Mouse (Mus musculus) lung, postnatal 0 days (tissue): Measurements from ENCODE around the gene Erg. TPM values are rescaled to one million over a fixed set of nuclear protein-coding genes. Genes with fewer than 3 reads are reported as not detected.

ENCODE experiments used
- ATAC-seq: fragments of 200-750 bp; cut with Nextera tagmentation; 2 replicates; pipeline ENCODE4 v1.8.0; 2017; ENCODE audit warnings: moderate library complexity
- DNase-seq: peaks from one replicate; pipeline ENCODE4 v3.0.0-alpha.2; 2016; ENCODE audit warnings: low spot score
- H3K27ac ChIP-seq: fragments of 300-500 bp; sonication (generic); 2 replicates; pipeline ENCODE4 v1.5.1; 2014; ENCODE audit warnings: antibody characterized with exemption, mild to moderate bottlenecking, low read length, mixed read lengths
- H3K27me3 ChIP-seq: fragments of 300-500 bp; sonication (generic); replicated peaks from 2 replicates; pipeline ENCODE4 v1.6.1; 2014; ENCODE audit warnings: low read length, mixed read lengths; ENCODE audit not compliant: insufficient read depth
- H3K36me3 ChIP-seq: fragments of 300-500 bp; sonication (generic); 2 replicates; pipeline ENCODE4 v1.6.1; 2014; ENCODE audit warnings: low read length, mixed read lengths; ENCODE audit not compliant: insufficient read depth
- H3K4me1 ChIP-seq: fragments of 300-500 bp; sonication (generic); 2 replicates; pipeline ENCODE4 v1.6.1; 2014; ENCODE audit warnings: antibody characterized with exemption, low read depth, low read length, mixed read lengths; ENCODE audit not compliant: insufficient read depth
- H3K4me2 ChIP-seq: fragments of 300-500 bp; sonication (generic); replicated peaks from 2 replicates; pipeline ENCODE4 v1.6.1; 2014; ENCODE audit warnings: low read depth, mild to moderate bottlenecking, low read length, moderate library complexity, mixed read lengths
- H3K4me3 ChIP-seq: fragments of 300-500 bp; sonication (generic); 2 replicates; pipeline ENCODE4 v1.5.1; 2014; ENCODE audit warnings: low read depth, low read length
- H3K9ac ChIP-seq: fragments of 300-500 bp; sonication (generic); replicated peaks from 2 replicates; pipeline ENCODE4 v1.6.1; 2014; ENCODE audit warnings: low read depth, mild to moderate bottlenecking
- H3K9me3 ChIP-seq: fragments of 300-500 bp; sonication (generic); 2 replicates; pipeline ENCODE4 v1.6.1; 2016; ENCODE audit warnings: low read length, mixed read lengths
- CTCF ChIP-seq: IDR thresholded peaks from 2 replicates; pipeline ENCODE4 v1.5.1; 2016; ENCODE audit warnings: antibody characterized with exemption, mild to moderate bottlenecking
- EP300 ChIP-seq: IDR thresholded peaks from 2 replicates; pipeline ENCODE4 v1.6.1; 2016; ENCODE audit warnings: antibody characterized with exemption, mild to moderate bottlenecking, control low read depth
- WGBS: fragments of 180-500 bp; shearing (Covaris S2); extraction: QIAGEN DNeasy Blood & Tissue Kit; methylation state at CpG from one replicate; pipeline ENCODE4 v1.1.7; 2014; 5-methylcytosine and 5-hydroxymethylcytosine counted together
- polyA plus RNA-seq: library from polyadenylated mRNA; unstranded; fragments of >200 nt; fragmentation: Nextera tagmentation; extraction: Ambion mirVana; gene quantifications from 2 replicates; pipeline ENCODE4 v1.2.1, GENCODE M21; 2015

Erg gene
- polyA plus RNA-seq, 1 experiment from 2014 or later = 13.2 TPM

DNA sequence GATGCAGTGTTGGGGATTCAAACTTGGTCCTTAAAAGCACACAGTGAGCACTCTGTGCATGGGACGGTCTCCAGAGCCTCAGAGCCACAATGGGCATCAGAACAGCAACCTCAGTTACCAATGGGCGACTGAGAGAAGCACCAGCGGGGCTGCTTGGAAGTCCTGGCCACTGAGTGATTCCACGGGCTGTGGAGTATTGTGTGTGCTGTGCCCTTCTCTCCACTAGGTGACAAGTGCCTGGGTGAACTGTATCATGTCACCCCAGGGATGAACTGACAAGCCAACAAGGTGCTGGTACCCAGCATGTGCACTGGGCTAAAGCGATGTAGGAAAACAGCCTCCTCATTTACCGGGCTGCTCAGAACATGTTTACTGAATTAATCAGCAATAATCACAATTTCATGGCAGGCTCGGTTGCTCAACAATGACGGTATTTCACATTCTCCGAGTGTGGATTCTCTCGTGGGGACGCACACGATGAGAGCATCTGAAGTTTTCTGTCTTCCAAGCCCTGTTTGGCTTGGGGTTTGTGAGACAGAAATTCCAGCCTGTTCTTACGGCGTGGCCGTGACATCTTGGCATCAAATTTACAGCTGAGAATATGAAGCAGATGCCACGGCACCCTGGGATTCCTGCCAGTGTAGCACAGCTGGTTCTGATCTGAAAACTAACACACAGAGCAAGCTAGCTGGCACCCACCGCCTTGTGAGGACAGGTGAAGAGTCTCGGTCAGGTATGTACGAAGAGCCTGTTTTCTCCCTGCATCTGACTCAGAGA lies 219.2 kb downstream of the Erg start:
- DNase-seq (no peak), ATAC-seq (no peak)
- TF ChIP-seq EP300 = no peak
- TF ChIP-seq CTCF = peak; percentile 21; the same call in 1 of the 2 replicates
- Histone ChIP-seq H3K9me3 (no peaks in the 10 kb centered on the region), H3K4me3 (no peak overlapping the region), H3K36me3 (no peaks in the 10 kb centered on the region), H3K4me1 (peaks cover 2% of the 10 kb centered on the region; the same call in 1 of the 2 replicates), H3K27ac (no peak overlapping the region), H3K9ac (no peak overlapping the region), H3K27me3 (no peaks in the 10 kb centered on the region), H3K4me2 (no peak overlapping the region)
- WGBS = 71% methylated on average over 19 of the region's 19 CpGs

DNA sequence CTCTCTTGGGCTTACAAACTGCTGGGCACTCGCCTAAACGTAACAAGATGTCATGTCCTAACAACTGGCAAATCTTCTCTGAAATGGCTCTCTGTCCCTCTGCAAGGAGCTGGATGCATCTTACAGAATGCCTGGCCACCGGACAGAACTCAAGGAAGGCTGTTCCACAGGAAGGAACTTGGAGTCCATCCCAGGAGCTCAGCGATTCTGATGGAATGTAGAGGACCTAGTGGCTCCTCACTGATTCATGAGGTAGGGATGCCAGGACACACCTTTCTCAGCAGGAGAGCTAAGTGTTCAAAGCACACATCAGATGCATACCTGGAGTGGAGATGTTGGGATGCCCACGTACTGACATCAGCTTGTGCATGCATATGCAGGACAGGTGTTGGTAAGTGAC lies 221.2 kb downstream of the Erg start:
- ATAC-seq = peak; percentile 36; the same call in 1 of the 2 replicates
- Histone ChIP-seq H3K9me3 (no peaks in the 10 kb centered on the region), H3K27ac (peak overlapping the region; percentile 40; the same call in 1 of the 2 replicates), H3K36me3 (no peaks in the 10 kb centered on the region), H3K4me1 (peaks cover 10% of the 10 kb centered on the region; the same call in 1 of the 2 replicates), H3K4me3 (no peak overlapping the region), H3K27me3 (no peaks in the 10 kb centered on the region), H3K9ac (no peak overlapping the region), H3K4me2 (no peak overlapping the region)
- 65% methylated on average over 5 of the region's 5 CpGs for WGBS
- peak; percentile 36 for DNase-seq
- TF ChIP-seq EP300 (peak; percentile 78), CTCF (no peak)

DNA sequence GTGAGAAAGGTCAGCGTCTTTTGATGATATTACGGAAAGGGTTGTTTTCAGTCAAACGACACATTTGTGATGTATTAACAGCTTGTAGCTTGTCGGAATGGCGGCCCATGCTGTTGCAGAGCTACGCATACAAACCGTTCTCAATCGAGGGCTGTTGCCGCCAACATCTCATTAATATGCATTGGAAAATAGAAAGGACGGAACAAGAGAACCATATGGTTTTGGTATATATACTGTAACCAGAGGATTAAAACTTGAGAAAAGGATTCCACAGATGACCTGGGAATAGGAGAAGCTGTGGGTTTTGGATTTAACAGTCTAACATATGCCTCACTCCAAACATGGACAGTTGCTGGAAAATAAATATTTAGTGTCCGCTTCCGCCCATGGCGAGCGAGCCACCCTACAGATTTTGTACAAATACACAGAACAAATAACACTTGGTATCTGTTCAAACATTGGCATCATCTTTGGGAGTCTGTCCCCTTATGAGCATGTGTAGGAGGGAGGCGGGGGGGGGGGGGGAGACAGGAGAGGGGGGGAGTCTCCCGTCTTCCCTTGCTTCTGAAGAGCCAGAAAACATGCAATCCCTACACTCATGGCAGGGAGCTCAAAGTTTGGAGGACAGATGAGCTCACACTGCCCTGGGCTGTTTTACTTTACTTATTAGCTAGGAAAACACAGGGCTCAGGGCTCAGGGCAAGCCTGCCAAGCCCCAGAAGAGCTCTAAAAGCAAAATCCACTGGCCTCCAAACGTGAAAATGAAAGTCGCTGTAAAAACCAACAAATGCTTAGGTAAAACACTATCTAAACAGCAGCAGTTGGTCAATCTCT lies 222.5 kb downstream of the Erg start:
- no peaks in the 10 kb centered on the region for H3K36me3 ChIP-seq
- H3K27ac ChIP-seq = peak overlapping the region; percentile 11; the same call in 1 of the 2 replicates
- 66% methylated on average over 17 of the region's 18 CpGs for WGBS
- no peak overlapping the region for H3K4me3 ChIP-seq
- ATAC-seq = peak; percentile 62
- no peaks in the 10 kb centered on the region for H3K9me3 ChIP-seq
- peak; percentile 41 for DNase-seq
- H3K4me1 ChIP-seq = peaks cover 10% of the 10 kb centered on the region; the same call in 1 of the 2 replicates
- TF ChIP-seq CTCF (no peak), EP300 (no peak)
- no peaks in the 10 kb centered on the region for H3K27me3 ChIP-seq
- H3K4me2 ChIP-seq = no peak overlapping the region
- H3K9ac ChIP-seq = no peak overlapping the region

DNA sequence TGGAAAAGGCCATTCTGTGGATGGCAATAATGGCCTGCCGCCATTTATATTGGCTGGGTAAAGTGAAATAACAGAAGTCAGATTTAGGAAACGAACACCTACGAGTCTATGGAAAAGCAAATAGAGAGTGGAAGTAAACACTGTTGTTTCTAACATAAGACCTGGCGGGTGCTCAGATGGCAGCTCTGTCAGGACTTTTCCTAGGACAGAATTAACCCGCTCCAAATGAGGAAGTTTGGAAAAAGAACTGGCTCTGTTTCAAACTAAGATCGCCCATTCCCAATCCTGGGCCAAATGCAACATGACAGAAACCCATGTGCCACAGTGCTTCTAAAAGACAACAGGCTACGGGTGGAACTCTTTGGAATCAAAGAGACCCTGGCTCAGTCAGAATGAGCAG lies 224.4 kb downstream of the Erg start:
- no peak overlapping the region for H3K9ac ChIP-seq
- WGBS = 61% methylated on average over 7 of the region's 7 CpGs
- no peak for ATAC-seq
- H3K27ac ChIP-seq = no peak overlapping the region
- H3K4me3 ChIP-seq = no peak overlapping the region
- H3K4me1 ChIP-seq = peaks cover 10% of the 10 kb centered on the region; the same call in 1 of the 2 replicates
- TF ChIP-seq EP300 (no peak), CTCF (no peak)
- no peak overlapping the region for H3K4me2 ChIP-seq
- no peaks in the 10 kb centered on the region for H3K9me3 ChIP-seq
- DNase-seq = no peak
- H3K36me3 ChIP-seq = no peaks in the 10 kb centered on the region
- no peaks in the 10 kb centered on the region for H3K27me3 ChIP-seq

DNA sequence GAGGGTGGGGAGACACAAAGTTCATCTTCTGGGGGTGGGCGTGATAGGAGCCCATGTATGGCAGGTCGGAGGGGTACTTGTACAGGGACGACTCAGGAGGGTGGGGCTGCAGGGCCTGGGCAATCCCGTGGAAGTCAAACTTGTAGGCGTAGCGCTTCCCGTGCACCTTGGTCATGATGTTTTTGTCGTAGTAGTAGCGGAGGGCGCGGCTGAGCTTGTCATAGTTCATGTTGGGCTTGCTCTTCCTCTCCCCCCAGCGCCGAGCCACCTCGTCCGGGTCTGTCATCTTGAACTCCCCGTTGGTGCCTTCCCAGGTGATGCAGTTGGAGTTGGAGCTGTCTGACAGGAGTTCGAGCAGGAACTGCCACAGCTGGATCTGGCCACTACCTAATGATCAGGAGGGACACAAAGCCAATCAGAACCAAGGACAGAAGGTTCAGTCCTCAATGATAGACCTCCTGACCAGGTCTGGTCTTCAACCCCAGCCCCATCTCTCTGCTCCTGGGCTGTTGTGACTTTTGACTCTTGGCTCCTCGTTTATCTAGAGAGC lies 225.4 kb downstream of the Erg start:
- Histone ChIP-seq H3K36me3 (no peaks in the 10 kb centered on the region), H3K4me1 (peaks cover 10% of the 10 kb centered on the region; the same call in 1 of the 2 replicates), H3K4me2 (no peak overlapping the region), H3K4me3 (no peak overlapping the region), H3K27me3 (no peaks in the 10 kb centered on the region), H3K9me3 (no peaks in the 10 kb centered on the region), H3K27ac (no peak overlapping the region), H3K9ac (no peak overlapping the region)
- DNase-seq = no peak
- 84% methylated on average over 18 of the region's 18 CpGs for WGBS
- TF ChIP-seq EP300 (no peak), CTCF (no peak)
- no peak for ATAC-seq

DNA sequence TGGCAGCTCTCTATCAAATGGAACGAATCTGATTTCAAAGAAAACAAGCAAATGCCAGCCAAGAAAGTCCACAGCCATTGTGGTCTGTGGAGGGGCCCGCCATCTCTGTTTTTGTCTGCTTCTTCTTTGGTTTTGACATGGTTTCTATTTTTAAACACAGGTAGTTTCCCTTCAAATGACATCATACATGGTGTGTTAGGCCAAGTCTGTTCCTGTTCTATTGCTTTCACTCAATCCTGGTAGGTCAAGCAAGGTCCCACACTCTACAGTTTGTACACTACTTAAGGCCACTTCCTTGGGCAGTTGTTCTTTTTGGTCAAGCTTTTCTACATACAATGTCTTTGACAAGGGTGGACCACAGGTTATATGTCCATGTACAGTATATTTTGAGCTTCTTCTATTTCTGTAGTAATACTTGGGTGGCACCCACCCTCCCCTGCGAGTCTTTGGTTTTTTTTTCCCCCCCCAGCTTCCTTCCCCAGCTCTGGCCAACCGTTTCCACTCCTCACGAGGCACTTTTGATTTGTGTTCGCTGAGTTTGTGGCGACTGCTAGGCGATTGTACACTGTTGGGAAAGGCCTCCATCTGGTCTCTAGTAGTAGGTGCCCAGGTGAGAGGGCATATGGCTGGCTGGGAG lies 226.1 kb downstream of the Erg start:
- H3K36me3 ChIP-seq = no peaks in the 10 kb centered on the region
- no peak overlapping the region for H3K9ac ChIP-seq
- DNase-seq (no peak), ATAC-seq (no peak)
- no peak for TF ChIP-seq CTCF
- no peak for TF ChIP-seq EP300
- no peak overlapping the region for H3K27ac ChIP-seq
- no peaks in the 10 kb centered on the region for H3K27me3 ChIP-seq
- H3K4me2 ChIP-seq = no peak overlapping the region
- peaks cover 10% of the 10 kb centered on the region; the same call in 1 of the 2 replicates for H3K4me1 ChIP-seq
- no peak overlapping the region for H3K4me3 ChIP-seq
- no peaks in the 10 kb centered on the region for H3K9me3 ChIP-seq
- 75% methylated on average over 8 of the region's 8 CpGs for WGBS
